Mouse (Mus musculus) heart, adult 2 months (tissue): ENCODE results near the gene Vwf. TPM values are rescaled to one million over a fixed set of nuclear protein-coding genes. Genes with fewer than 3 reads are reported as not detected.
A peak's percentile ranks its signal among the peaks of the same experiment; 100 is the strongest.

Experiments
- DNase-seq, 2 experiments: peaks; one replicate each; pipeline ENCODE4 v3.0.0; 2021
- H3K27ac ChIP-seq: fragments of 200-600 bp; 2 replicates; pipeline ENCODE4 v1.8.1; 2022
- H3K27me3 ChIP-seq: fragments of 200-500 bp; 2 replicates; pipeline ENCODE4 v1.6.1; 2012; ENCODE audit warnings: mild to moderate bottlenecking, low read length, inconsistent platforms, mixed read lengths; ENCODE audit not compliant: control insufficient read depth, insufficient read depth
- H3K36me3 ChIP-seq: fragments of 200-500 bp; 2 replicates; pipeline ENCODE4 v1.6.1; 2012; ENCODE audit warnings: low read length, inconsistent platforms; ENCODE audit not compliant: control insufficient read depth, insufficient read depth
- H3K4me1 ChIP-seq: fragments of 200-500 bp; 2 replicates; pipeline ENCODE4 v1.6.1; 2011; ENCODE audit warnings: low read length; ENCODE audit not compliant: control insufficient read depth, insufficient read depth
- H3K4me3 ChIP-seq: fragments of 200-600 bp; 2 replicates; pipeline ENCODE4 v1.8.1; 2022
- H3K79me2 ChIP-seq: fragments of 200-500 bp; replicated peaks from 2 replicates; pipeline ENCODE4 v1.6.1; 2012; ENCODE audit warnings: mild to moderate bottlenecking, inconsistent platforms, low read length, moderate library complexity, mixed read lengths; ENCODE audit not compliant: control insufficient read depth, insufficient read depth
- H3K9ac ChIP-seq: fragments of 200-500 bp; 2 replicates; pipeline ENCODE4 v1.6.1; 2012; ENCODE audit warnings: low read depth, mild to moderate bottlenecking, control low read depth, inconsistent platforms, low read length, mixed read lengths
- CTCF ChIP-seq: fragments of 200-600 bp; IDR thresholded peaks from 2 replicates; pipeline ENCODE4 v1.8.1; 2022; ENCODE audit warnings: antibody characterized with exemption, mild to moderate bottlenecking, moderate library complexity
- EP300 ChIP-seq: fragments of 200-500 bp; IDR thresholded peaks from 2 replicates; pipeline ENCODE4 v1.6.1; 2011; ENCODE audit warnings: low read depth, low read length, control low read depth; ENCODE audit not compliant: insufficient read depth
- POLR2A ChIP-seq: fragments of 200-500 bp; IDR thresholded peaks from 2 replicates; pipeline ENCODE4 v1.6.1; 2011; ENCODE audit warnings: mild to moderate bottlenecking, low read depth, low read length, control low read depth; ENCODE audit not compliant: insufficient read depth
- WGBS: fragments of 180-500 bp; shearing (Covaris S2); methylation state at CpG from one replicate; pipeline ENCODE4 v1.1.7; 2018; 5-methylcytosine and 5-hydroxymethylcytosine counted together
- intact Hi-C: fragments of 180-260 bp; cut with DNase I; formaldehyde crosslinking; loops from one replicate; pipeline ENCODE4 v1.15.1; 2025
- long read RNA-seq: library from polyadenylated mRNA; stranded (forward); transcript quantifications from one replicate; pipeline ENCODE4 v2.0.0, GENCODE M21; 2021
- polyA plus RNA-seq: library from polyadenylated mRNA; depleted of rRNA; stranded (reverse); fragments of >200 nt; gene quantifications from 2 replicates; pipeline ENCODE4 v1.2.3, GENCODE M21; 2012; rRNA removed
- total RNA-seq, 2 experiments: library from RNA; stranded (reverse); gene quantifications; 2 replicates each; pipeline ENCODE4 v1.2.3; 2021

The Vwf gene
- total RNA-seq (10 to 100 TPM; 95.9 to 99.8 TPM), polyA plus RNA-seq (95.8 and 116 TPM in 2 replicates)
- long read RNA-seq, full-length matches to known transcripts: 6 of 34 reads
- long read RNA-seq, partial matches to known transcripts: 23 of 34 reads
- long read RNA-seq, other reads (novel, unspliced or antisense): 5 of 34 reads

- TF ChIP-seq POLR2A: no peak
- no peak for TF ChIP-seq EP300
- no peak for TF ChIP-seq CTCF
- 93% methylated on average over 6 of the region's 6 CpGs for WGBS
- no peak for DNase-seq
- Histone ChIP-seq H3K79me2 (no peaks in the 10 kb centered on the region), H3K27me3 (no peaks in the 10 kb centered on the region), H3K36me3 (no peaks in the 10 kb centered on the region), H3K4me1 (peaks cover 4% of the 10 kb centered on the region), H3K4me3 (no peak within 1 kb of the TSS), H3K27ac (no peak within 1 kb of the TSS), H3K9ac (no peak within 1 kb of the TSS)
- intact Hi-C loops: no loop called here
Measured at GRCm38 (mm10) chr6:125546474-125546873, at the start of gene Vwf. Vwf (plus strand) TSS chr6:125546774.

GRCm38 (mm10) chr6:125498062-125498461 lies 48.5 kb upstream of the Vwf start:
- no peaks in the 10 kb centered on the region for H3K79me2 ChIP-seq
- no peak overlapping the region for H3K9ac ChIP-seq
- no peak overlapping the region for H3K4me3 ChIP-seq
- no peak overlapping the region for H3K27ac ChIP-seq
- peaks cover 1% of the 10 kb centered on the region for H3K4me1 ChIP-seq
- H3K27me3 ChIP-seq: no peaks in the 10 kb centered on the region
- H3K36me3 ChIP-seq: no peaks in the 10 kb centered on the region
- WGBS: 22% methylated on average over 5 of the region's 5 CpGs
- DNase-seq: peak; percentile 28 to 34
- intact Hi-C loops: loop anchor here (1.0 to 2.0 kb wide), 3 partner anchors 72 to 107 kb away; no protein-coding TSS in a partner anchor
- TF ChIP-seq POLR2A (no peak), CTCF (peak; percentile 80), EP300 (0 out of 2 replicates have a peak, but pooled peaks have one; percentile 5)

- Histone ChIP-seq H3K36me3 (no peaks in the 10 kb centered on the region), H3K4me1 (no peaks in the 10 kb centered on the region), H3K9ac (no peak overlapping the region), H3K79me2 (no peaks in the 10 kb centered on the region), H3K27ac (no peak overlapping the region), H3K27me3 (no peaks in the 10 kb centered on the region), H3K4me3 (no peak overlapping the region)
- intact Hi-C loops: no loop called here
- 93% methylated on average over 11 of the region's 11 CpGs for WGBS
- TF ChIP-seq EP300: no peak
- no peak for TF ChIP-seq CTCF
- no peak for TF ChIP-seq POLR2A
- no peak for DNase-seq
Measured at GRCm38 (mm10) chr6:125503186-125503802, 43.3 kb upstream of the Vwf start.

GRCm38 (mm10) chr6:125504622-125505355 lies 41.8 kb upstream of the Vwf start:
- TF ChIP-seq EP300 (no peak), CTCF (0 out of 2 replicates have a peak, but pooled peaks have one; percentile 9)
- H3K4me1 ChIP-seq: no peaks in the 10 kb centered on the region
- H3K27me3 ChIP-seq: no peaks in the 10 kb centered on the region
- no peaks in the 10 kb centered on the region for H3K79me2 ChIP-seq
- H3K27ac ChIP-seq: no peak overlapping the region
- H3K4me3 ChIP-seq: no peak overlapping the region
- H3K36me3 ChIP-seq: no peaks in the 10 kb centered on the region
- no peak for DNase-seq
- intact Hi-C loops: no loop called here
- WGBS: 75% methylated on average over 3 of the region's 3 CpGs
- no peak overlapping the region for H3K9ac ChIP-seq

- TF ChIP-seq POLR2A (no peak), EP300 (no peak), CTCF (no peak)
- intact Hi-C loops: no loop called here
- Histone ChIP-seq H3K27ac (no peak overlapping the region), H3K9ac (no peak overlapping the region), H3K36me3 (no peaks in the 10 kb centered on the region), H3K4me3 (no peak overlapping the region), H3K4me1 (no peaks in the 10 kb centered on the region), H3K27me3 (no peaks in the 10 kb centered on the region), H3K79me2 (no peaks in the 10 kb centered on the region)
- 92% methylated on average over 4 of the region's 4 CpGs for WGBS
- no peak for DNase-seq
Measured at GRCm38 (mm10) chr6:125506427-125506826, 40.1 kb upstream of the Vwf start.

- no peak overlapping the region for H3K9ac ChIP-seq
- peaks cover 9% of the 10 kb centered on the region for H3K4me1 ChIP-seq
- intact Hi-C loops: loop anchor here (5.0 kb wide), 2 partner anchors 68 to 93 kb away; no protein-coding TSS in a partner anchor
- TF ChIP-seq CTCF (no peak), POLR2A (no peak), EP300 (no peak)
- 84% methylated on average over 3 of the region's 3 CpGs for WGBS
- H3K36me3 ChIP-seq: no peaks in the 10 kb centered on the region
- H3K27me3 ChIP-seq: no peaks in the 10 kb centered on the region
- no peak overlapping the region for H3K4me3 ChIP-seq
- peak in 1 of 2 experiments; percentile 19 for DNase-seq
- H3K79me2 ChIP-seq: no peaks in the 10 kb centered on the region
- H3K27ac ChIP-seq: no peak overlapping the region
Measured at GRCm38 (mm10) chr6:125509783-125510182, 36.8 kb upstream of the Vwf start.
